Mouse (Mus musculus): ENCODE results near the gene Ccm2.
"Not testable (repeated sequence)": the region's sequence is repeated elsewhere in the genome, so short reads cannot be mapped to it uniquely, and the experiment has no call there.

Ccm2 gene

GRCm38 (mm10) chr11:6546205-6547013 lies at the start of gene Ccm2:
TSS of gene Ccm2 (plus strand) at chr11:6546887.
- DNase-seq (ENCODE audit: low spot score): peak; percentile 98

GRCm38 (mm10) chr11:6497311-6497948 lies 49.3 kb upstream of the Ccm2 start:
- no peak for DNase-seq (ENCODE audit: low spot score)

- DNase-seq (ENCODE audit: low spot score): no peak
Measured at GRCm38 (mm10) chr11:6502506-6502905, 44.2 kb upstream of the Ccm2 start.

- DNase-seq (ENCODE audit: low spot score): no peak
Measured at GRCm38 (mm10) chr11:6504226-6504625, 42.5 kb upstream of the Ccm2 start.

- DNase-seq (ENCODE audit: low spot score): no peak
Measured at GRCm38 (mm10) chr11:6504689-6505088, 42.0 kb upstream of the Ccm2 start.

GRCm38 (mm10) chr11:6506516-6506915 lies 40.2 kb upstream of the Ccm2 start:
- no peak for DNase-seq (ENCODE audit: low spot score)

- no peak for DNase-seq (ENCODE audit: low spot score)
Measured at GRCm38 (mm10) chr11:6508269-6508876, 38.3 kb upstream of the Ccm2 start.

- no peak for DNase-seq (ENCODE audit: low spot score)
Measured at GRCm38 (mm10) chr11:6514837-6515236, 31.9 kb upstream of the Ccm2 start.

- DNase-seq (ENCODE audit: low spot score): no peak
Measured at GRCm38 (mm10) chr11:6519491-6520033, 27.1 kb upstream of the Ccm2 start.

- DNase-seq (ENCODE audit: low spot score): no peak
Measured at GRCm38 (mm10) chr11:6520507-6521173, 26.0 kb upstream of the Ccm2 start, which contains the start of gene Myo1g. TSS of gene Myo1g (minus strand) at chr11:6520965.

GRCm38 (mm10) chr11:6522782-6523525 lies 23.7 kb upstream of the Ccm2 start:
- no peak for DNase-seq (ENCODE audit: low spot score)

- DNase-seq (ENCODE audit: low spot score): no peak
Measured at GRCm38 (mm10) chr11:6523662-6524088, 23.0 kb upstream of the Ccm2 start.

GRCm38 (mm10) chr11:6524165-6524879 lies 22.4 kb upstream of the Ccm2 start:
- DNase-seq (ENCODE audit: low spot score): no peak

GRCm38 (mm10) chr11:6524880-6525238 lies 21.8 kb upstream of the Ccm2 start:
- no peak for DNase-seq (ENCODE audit: low spot score)

GRCm38 (mm10) chr11:6525241-6525640 lies 21.4 kb upstream of the Ccm2 start:
- no peak for DNase-seq (ENCODE audit: low spot score)

- not testable (repeated sequence) for DNase-seq (ENCODE audit: low spot score)
Measured at GRCm38 (mm10) chr11:6526526-6527255, 20.0 kb upstream of the Ccm2 start.

- no peak for DNase-seq (ENCODE audit: low spot score)
Measured at GRCm38 (mm10) chr11:6527256-6528185, 19.2 kb upstream of the Ccm2 start.

GRCm38 (mm10) chr11:6528186-6529006 lies 18.3 kb upstream of the Ccm2 start:
- peak; percentile 99 for DNase-seq (ENCODE audit: low spot score)

All from ovary, postnatal 14 days (tissue).